Mouse (Mus musculus) stomach, postnatal 0 days (tissue): ENCODE data around the gene Gpr107.

ENCODE experiments used
- CTCF ChIP-seq: IDR thresholded peaks from 2 replicates; pipeline ENCODE4 v1.5.1; 2016; ENCODE audit warnings: antibody characterized with exemption, low read depth, mild to moderate bottlenecking, moderate library complexity
- EP300 ChIP-seq: optimal IDR thresholded peaks from 2 replicates; pipeline ENCODE3; 2016; ENCODE audit warnings: antibody characterized with exemption

- TF ChIP-seq CTCF, result no peak
- TF ChIP-seq EP300, result no peak
Measured at GRCm38 (mm10) chr2:31143326-31143725, 8.8 kb upstream of the Gpr107 start.
